Mouse (Mus musculus): ENCODE measurements at regions not wholly inside any gene's neighbourhood (a gene's known extent, or its start where the extent isn't known, plus 50 kb on each side); places are given as distances from the start of the nearest gene placed in this dataset.

DNA sequence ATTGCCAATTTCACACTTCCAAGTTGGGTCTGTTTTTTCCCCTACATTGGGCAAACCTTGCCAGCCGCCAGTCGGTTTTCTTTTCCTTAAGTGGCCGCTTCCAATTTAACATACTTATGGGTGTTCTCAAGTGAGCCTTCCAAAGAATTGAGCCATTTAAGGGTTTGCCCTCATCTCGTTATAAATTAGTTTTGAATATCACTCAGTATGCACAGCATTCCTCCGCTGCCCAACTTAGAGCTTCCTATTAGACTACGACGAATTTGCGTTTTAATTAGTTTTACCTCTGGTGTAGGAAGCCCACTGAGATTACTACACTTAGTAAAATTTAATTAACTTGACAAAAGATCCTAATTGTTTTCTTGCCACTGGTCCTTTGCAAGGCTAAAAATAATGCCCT is 209.9 kb downstream of the Cdh11 start:
- DNase-seq, result no peak

DNA sequence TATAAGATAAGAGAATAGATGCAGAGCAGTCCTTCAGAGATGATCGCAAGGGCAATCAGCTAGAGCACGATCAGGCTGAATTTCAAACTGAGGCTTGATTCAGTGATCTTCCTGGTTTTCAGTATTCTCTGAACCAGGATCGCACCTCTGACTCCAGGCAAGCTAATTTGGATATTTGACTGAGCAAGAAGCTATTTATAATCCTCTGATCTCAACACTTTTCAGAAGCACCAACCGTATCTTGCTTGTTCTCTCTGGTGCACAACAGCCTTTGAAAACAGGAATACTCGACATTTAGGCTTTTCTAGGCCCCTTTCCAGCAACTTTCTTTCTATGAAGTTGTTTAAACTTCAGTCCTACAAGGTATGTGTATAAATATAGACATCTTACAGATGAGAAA is 217.7 kb downstream of the Cdh11 start:
- DNase-seq, result no peak

DNA sequence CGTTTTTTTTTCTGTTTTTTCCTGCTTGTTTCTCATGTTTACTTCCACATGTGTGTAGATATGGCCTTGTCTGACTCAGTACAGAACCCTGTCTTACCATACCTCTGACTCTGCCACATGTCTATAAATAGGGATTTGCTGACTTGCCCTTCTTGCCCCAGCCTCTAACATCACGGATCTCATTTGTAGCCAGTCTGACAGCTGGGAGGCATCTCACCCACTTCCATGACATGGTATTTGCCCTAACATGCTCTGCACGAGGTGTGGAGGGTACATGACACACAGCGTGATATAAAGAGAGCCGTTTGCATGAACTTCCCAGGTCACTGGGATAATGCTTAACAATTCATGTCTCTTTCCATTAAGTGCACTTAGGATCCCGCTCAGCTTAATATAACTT is 231.2 kb downstream of the Cdh11 start:
- DNase-seq, result no peak

DNA sequence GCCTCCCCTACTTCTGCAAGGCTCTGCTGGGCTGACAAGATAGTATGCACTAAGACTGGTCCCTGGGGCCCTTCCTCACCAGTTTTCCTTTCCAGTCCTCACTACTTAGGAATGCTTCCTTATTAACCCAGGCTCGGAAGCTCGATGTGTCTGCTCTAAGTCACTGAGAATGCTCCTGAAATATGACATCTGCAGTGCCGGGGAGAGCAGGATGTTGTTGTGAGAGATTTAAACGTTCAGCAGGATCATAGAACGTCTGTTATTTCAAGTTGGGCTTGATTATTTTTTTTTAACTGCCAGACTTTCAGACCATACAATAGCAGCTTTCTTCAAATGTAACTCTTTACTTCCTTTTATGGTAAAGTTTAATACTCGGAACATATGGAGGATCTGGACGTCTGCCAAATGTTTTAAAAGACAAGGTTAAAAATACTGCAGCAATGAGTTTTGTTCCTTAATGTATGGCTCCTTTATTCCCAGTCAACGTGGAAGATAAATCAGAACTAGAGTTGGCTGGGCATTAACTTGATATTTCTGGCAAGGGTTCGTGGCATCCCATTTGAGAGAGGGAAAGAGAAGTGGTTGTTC is 232.0 kb downstream of the Cdh11 start:
- DNase-seq, result no peak

DNA sequence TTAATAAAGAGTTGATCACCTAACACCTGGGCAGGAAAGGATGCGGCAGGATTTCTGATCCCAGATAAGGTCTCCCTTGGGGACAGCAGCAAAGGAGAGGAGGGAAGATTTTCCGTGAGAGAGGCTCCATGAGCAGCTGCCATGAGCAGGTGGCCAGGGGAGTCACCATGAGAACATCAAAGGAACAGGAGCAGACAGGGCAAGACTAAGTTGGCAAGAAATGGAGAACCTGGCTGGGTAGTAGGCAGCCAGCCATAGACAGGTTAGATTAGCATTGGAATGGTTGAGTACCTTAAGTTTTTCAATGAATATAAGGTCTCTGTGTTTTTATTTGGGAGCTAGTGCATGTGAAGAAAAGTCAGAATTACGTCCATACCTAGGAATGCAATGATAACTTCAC is 246.6 kb downstream of the Cdh11 start:
- peak; percentile 7 to 14 for DNase-seq

DNA sequence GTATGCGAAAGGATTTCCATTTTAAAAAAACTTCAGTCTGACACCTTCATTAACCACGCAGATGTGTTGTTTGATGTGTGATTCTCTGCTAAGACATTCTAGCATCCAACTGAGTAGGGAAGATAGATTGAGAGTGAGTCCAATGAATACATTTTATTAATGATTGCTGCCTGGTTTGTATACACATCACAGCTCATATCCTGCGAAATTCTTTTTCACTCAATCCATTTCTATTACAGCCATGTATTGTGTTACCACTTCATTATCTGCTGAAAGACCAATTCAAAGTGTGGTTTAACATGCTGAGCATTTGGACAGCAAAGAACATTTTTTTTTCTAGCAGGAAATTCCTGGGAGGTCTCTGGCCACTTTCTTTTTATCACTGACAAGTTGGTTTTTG is 247.4 kb downstream of the Cdh11 start:
- no peak for DNase-seq

DNA sequence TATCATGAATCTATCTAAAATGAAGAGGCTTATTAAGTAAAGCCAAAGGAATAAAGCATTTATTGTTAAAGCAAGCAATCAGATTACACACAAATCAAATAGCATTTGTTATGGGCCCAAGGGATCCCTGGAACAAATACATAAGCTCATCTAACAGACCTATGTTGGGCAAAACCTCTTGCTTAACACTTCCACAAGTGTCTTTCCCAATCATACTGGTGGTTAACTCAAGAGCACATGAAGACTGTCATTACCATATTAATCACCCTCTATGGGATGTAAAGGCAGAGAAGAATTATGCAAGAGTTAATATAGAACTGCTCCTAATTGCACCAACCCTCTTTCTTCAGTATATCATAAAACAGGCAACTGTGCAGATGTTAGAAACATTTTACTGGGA is 267.0 kb downstream of the Cdh11 start:
- DNase-seq, result no peak

DNA sequence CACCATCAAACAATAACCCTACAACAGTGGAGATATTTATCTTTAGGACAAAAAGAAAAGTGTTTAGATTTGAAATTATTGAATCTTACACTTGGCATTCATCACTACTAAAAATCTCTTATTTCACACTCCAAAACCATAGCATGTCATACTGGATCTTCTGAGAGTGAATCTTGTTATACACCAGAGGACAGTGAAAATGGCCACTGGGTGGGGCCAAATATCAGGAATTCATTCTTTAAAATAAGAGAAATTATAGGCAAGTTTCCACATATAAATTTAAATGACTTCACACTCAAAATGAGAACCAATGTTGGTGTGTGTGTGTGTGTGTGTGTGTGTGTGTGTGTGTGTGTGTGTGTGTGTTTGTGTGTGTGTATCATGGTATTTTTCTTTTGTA is 269.7 kb downstream of the Cdh11 start:
- DNase-seq, result peak in 1 of 2 experiments; percentile 1

DNA sequence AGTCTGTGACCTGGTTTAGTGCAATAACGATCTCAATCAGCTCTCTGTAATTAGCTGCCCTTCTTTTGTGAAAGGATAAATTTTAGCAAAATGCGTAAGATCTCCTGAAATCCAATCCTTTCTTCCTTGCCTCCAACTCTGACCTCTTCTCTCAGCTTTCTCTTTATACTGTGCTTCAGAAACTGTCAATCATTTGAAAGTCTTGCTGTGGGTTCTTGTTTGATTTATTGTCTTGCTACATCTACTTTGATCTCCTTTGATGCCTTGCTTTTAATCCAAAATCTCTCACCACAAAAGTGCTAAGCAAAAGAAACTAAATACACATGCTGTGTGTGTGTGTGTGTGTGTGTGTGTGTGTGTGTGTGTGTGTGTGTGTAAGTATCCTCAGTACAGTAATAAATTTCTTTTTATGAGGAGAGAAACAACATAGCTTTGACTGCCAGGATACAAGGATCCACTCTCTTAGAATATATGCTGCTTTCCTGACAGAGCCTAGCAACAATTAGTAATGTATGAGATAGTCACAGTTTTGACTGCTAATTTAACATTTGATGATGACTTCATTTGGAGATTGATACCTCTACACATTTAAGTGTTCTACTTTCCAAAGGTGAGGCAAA is 270.5 kb downstream of the Cdh11 start:
- no peak for DNase-seq

DNA sequence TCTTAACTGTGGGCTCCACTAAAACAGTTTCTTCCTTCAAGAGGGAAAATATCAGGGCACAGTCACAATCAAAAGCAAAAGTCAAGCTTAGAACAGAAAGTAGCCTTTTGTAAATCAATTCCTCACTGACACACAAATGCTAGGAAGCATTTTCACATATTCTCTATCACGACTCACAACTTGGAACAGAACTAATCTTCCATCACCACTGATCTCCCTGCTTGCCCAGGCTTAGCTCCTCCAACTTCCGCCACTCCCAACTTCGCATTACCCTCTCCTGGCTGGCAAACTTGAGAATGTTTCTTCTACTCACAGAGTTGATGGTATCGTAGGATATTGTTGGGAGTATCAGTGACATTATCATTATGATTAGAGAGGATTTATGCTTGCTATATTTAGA is 284.7 kb downstream of the Cdh11 start:
- DNase-seq, result no peak

DNA sequence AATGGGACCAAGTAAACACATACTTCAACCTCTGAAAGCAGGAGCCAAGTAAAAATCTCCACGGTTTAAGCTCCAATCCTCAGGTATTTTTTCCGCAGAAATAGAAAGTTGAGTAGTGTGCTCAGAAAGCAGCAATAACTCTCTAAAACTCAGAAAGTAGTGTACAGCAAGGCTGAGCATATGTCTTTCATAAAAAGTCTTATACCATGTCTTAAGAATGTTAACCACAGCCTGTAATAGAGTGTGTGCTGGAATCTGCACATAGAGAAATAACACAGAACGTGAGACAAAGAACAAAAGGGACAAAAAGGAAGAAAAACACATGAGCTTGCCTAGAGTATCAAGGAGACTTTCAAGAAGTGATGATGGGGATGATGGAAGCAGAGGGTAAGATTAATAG is 285.2 kb downstream of the Cdh11 start:
- DNase-seq, result no peak

DNA sequence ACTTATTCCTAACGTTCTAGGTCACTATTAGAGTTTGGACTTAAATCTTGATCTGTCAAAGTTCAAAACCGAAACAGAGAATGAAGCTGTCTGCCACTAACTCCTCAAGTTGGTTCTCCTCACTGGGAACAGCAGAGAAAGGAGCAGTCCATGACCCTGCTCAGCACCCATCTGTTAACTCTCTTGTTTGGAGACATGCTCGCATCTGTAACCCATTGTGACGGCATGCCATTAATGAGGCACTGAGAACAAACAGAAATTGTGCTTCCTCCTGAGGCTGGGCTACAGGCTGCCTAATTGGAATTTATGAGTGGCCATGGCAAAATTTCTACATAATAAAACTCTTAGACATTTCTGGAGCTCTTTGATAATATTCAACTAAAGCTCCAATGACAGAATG is 286.4 kb downstream of the Cdh11 start:
- no peak for DNase-seq

DNA sequence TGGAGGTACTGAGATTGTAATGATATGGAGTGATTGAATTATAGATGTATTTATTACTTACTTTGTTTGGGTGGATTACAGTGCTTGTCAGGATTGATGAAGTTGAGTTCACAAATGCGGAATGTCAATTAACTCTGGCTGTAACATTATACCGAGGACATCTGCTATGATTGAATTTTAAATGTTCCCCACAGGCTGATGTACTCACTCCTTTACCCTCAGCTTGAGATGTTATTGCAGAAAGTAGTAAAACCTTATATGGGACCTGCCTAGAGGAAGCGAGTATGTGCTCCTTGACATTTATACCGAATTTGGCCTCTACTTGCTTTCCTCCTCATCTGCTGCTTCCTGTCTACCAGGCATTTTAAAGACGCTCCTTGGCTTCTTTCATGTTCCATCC is 288.3 kb downstream of the Cdh11 start:
- no peak for DNase-seq

DNA sequence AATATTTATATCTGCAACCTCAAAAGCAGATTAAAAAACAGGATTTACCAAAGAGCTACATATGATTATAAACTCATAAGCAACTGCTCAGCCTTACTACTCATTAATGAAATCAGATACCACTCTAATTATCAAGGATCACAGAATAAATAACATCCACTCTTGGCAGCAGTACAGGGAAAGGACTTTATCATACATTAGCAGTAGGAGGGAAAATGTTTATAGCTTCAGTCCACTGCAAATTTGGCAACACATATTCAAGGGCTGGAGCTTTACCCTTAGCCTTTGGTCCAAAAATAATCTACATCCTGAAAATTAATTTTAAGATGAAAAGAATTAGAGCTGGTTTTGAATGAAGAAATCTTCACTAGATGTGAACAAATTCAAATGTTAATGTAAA is 288.7 kb downstream of the Cdh11 start:
- DNase-seq, result no peak

DNA sequence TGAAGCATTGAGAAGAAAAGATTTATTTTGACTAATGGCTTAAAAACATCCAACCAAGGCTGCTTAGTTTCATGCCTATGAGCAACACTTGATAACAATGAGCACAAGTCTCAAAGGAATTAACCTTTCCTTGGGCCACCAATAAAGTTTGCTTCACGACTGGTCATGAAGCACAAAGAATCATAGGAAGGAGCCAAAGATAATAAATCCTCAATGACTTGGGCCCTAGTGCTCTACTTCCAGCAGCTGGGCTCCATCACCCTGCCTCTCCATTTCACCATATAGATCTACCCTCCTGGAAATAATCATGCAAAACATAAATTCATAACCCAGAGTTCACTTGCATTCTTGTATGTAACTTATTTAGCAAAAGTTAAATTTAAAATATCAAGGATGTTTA is 289.4 kb downstream of the Cdh11 start:
- DNase-seq, result no peak

DNA sequence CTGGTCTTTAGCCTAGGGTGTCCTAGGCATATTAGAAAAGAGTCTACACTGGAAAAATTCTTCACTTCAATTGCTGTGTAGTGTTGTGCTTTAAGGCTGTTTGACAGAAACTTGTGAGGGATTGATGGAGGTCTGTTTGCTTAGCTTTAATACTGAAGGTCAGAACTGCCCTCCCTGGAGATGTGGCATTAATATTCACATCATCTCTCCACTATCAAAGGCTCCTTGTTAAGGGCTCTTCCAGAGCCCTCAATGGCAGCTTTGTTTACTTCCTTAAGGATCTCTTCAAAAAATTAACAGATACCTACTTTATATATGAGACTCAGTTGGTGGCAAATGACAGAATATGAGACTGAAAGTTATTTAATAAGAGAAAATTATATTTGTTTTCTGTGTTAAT is 294.4 kb downstream of the Cdh11 start:
- DNase-seq, result no peak

DNA sequence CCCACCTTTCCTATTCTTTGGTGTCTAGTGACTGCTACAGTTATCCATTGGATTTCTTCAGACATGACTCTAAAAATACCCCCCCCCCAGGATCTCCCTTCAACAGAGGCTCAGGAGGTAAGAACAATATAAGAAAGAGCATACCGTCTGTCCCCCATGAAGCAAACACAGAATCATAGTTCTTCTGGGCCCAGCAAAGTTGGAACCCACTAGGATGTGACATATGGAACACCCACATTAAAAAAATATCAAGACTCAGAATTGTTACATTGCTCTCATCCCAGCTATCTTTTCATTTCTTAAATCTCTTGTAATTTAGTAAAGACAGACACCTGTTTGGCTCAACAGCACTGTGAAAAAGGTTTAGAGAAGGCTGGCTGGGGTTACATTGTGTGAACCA is 297.2 kb downstream of the Cdh11 start:
- DNase-seq, result no peak

DNA sequence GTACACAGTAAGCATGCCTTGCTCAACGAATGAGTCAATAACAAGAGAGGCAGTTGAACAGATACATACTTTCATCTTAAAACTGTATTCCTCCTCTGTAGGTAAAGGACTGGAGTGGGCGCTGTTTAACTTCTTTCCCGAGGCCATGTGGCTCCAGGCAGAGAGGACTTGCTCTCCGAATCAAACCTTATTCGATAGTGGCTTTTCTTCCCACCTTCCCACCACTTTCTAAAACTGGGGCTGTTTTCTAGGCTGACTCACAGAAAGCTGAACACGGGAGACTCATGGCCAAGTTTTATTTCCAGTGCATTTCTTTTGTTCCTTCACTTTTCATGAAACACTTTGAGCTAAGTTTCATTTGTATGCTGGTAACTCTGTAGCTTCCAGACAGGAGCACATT is 297.6 kb downstream of the Cdh11 start:
- DNase-seq, result no peak

DNA sequence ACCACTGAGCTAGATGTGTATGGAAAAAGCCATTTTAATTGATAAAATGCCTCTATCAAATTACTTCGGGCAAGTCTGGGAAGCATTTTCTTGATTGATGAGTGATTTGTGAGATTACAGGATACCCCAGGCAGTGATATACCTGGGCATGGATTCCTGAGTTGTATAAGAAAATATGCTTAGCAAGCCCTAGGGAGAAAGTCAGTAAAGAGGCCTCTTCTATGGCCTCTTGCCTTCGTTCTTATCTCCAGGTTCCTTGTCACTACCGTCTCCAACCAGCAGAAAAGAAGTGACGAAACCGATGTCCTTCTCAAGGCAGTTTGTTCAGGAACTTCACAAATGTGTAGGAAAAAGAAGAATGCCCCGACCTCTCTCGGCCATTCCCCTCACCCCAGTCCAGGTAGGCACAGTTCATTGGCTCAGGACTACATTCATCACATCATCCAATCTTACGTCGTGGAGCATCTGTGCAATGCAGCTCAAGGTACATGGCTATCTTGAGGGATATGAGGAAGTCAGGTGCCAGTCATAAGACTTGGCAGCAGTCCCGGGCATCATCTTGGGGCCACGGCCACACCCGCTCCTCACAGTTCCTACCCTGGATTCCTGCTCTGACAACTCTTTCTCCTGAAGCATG is 310.2 kb downstream of the Cdh11 start:
- no peak for DNase-seq

DNA sequence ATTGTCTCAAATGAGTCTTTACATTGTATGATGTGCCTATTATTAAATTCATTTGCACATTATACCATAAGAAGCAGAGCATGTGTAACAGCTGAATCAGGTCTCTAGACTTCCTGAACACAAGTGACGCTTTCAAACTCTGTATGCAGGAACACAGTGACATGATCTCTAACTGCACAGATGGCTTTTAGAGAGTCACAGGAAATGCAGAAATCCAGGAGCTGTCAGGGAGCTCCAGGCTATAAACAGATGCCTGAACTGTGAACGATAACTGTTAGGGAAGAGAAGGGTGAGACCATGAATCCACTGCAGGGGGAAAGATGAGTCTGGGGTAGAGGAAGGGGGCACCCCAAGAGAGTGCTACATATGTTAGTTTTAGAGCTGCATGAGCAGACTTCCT is 311.2 kb downstream of the Cdh11 start:
- DNase-seq, result no peak

DNA sequence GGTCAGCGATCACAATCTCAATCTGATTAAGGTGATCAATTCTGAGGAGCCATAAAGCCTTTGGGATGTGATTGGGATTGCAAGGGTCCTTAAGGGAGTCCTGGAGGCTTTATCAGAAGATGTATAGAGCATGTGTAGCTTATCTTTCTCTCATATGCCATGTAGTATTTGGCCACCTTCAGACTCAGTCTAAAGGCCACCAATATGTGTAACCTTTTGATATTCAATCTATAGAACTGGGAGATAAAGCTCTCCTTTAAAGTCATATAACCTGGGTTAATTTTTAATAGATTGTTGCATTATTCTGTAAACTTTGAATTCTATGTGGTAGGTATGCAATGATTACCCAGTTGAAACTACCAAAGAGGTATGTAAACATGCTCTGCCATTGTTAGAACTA is 314.1 kb downstream of the Cdh11 start:
- no peak for DNase-seq

DNA sequence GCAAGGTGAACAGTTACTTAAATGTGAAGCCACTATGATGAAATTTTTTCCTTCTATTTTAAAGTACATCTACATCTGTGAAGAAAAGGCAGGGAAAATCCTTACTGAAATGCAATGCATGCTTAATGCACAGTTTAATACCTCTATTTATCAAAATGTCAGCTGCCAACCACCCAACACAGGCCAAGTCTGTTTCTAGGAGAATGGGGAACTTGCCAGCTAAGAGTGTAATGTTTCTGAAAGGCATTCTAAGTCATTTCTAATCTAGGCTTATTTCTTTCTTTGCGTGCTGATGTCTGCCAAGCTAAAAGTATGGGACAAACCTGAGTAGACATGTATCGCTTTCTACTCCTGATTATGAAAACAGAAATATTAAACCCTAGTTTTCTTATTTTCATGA is 322.8 kb downstream of the Cdh11 start:
- no peak for DNase-seq

DNA sequence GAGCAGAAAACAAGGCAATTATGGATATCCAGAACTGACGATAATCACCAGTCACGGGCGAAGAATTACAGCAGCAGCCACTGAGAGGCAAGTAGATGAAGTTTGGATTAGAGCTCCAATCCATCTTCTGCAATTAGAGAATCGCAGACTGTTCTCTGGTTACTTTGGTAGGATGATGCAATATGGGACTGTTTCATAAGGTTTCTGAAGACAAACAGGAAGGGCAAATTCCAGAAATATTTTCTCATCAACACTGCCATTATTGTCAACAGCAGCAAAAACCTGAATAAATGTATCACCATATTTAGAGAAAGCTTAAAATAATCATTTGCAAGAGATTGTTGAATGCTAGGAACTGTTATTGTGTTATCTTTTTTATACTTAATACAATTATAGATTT is 342.4 kb downstream of the Cdh11 start:
- no peak for DNase-seq

DNA sequence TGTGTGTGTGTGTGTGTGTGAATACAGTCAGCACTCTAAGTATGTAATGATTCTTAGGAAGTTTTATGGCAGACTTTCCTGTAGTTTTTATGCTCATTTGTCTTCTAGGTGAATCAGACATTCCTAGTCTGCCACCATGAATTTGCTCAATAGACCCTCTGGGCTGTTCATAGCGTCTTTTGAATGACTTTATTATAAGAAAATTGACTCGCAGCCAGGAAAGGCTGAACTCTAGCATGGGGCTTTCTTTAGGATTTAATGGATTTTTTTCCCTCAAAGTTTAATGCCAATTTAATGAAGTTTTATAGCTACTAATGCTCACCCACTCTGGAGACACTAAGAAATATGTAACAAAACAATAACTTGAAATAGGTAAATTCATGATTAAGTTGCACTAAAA is 363.6 kb downstream of the Cdh11 start:
- no peak for DNase-seq

DNA sequence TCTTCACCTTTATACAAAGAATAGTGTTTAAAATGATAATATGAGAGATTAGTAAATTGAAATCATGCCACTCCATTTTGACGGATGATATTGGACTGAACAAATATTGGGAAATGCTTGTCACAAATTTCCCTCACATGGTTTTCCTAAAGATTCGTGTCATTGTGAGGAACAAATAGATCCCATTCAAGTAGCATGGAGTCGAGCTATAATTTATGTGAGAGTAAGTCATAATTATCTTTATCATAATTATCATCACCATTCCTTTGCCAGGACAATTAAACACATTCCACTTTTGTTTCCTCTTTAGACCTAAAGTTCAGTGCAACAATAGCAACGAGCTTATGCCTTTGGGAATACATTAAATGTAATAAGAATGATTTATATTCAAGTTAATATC is 370.5 kb downstream of the Cdh11 start:
- DNase-seq, result no peak

Data from cerebellum, postnatal 36 days (tissue).